Mouse (Mus musculus): Measurements from ENCODE around the gene Vps4a. TPM values are rescaled to one million over a fixed set of nuclear protein-coding genes. Genes with fewer than 3 reads are reported as not detected.

Gene Vps4a
- total and polyA plus RNA-seq, 3 experiments, result 38.1 to 43.2 TPM; not detected in 1

DNA sequence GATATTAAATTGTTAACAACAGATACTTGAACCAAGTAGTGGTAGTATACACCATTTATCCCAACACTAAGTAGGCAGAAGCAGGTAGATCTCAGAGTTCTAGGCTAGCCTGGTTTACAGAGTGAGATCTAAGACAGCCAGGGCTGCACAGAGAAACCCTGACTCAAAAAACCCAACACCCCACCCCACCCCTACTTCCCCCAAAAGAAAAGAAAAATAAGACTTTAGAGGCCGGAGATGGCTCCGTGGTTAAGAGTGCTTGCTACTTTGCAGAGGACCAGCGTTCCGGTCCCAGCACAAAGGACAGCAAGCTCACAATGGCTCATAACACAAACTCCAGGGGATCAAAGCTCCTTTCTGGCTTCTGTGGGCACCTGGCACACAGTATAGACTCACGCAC, 55.0 kb downstream of the Vps4a start:
- peaks cover 0 to 13% of the 10 kb centered on the region in 2 experiments; a peak in 2 of 4 replicates for H3K36me3 ChIP-seq (ENCODE audit: control insufficient read depth in 1 of 2, insufficient read depth in 2 of 2, low read length in 2 of 2)

DNA sequence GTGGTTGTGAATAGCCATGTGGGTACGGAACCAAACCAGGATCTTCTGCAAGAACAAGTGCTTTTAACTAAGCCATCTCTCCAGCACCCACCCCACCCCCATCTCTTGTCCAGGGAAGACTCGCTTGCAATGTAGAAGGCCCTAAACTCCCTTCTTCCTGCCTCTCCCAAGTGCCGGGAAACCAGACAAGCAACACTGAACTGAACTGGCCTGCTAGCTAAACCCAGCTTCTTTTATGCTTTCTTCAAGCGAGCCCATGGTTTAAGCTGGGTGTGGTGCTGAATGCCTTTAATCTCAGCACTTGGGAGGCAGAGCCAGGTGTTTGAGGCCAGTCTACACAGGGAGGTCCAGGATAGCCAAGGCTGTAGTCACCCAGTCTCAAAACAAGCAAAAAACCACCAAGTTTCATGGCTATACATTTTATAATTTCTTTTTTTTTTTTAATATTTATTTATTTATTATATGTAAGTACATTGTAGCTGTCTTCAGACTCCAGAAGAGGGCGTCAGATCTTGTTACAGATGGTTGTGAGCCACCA, 57.6 kb downstream of the Vps4a start:
- TF ChIP-seq TCF12 (IDR thresholded peaks at IDR 0.05; ENCODE audit: low read depth, low read length), result no peak
- TF ChIP-seq GABPA (IDR thresholded peaks at IDR 0.05; ENCODE audit: low read depth, low read length), result no peak
- no peak for TF ChIP-seq ELF1 (IDR thresholded peaks at IDR 0.05; ENCODE audit: low read depth, low read length)
- no peak for TF ChIP-seq TAL1 (IDR thresholded peaks at IDR 0.05; ENCODE audit: low read length)
- no peak for TF ChIP-seq ETS1 (IDR thresholded peaks at IDR 0.05; ENCODE audit: low read depth, low read length)
- TF ChIP-seq MYB (IDR thresholded peaks at IDR 0.05; ENCODE audit: low read depth, low read length), result no peak
- no peak for TF ChIP-seq NELFE (IDR thresholded peaks at IDR 0.05; ENCODE audit: low read depth, low read length)
- no peak for TF ChIP-seq USF2 (IDR thresholded peaks at IDR 0.05; ENCODE audit: borderline replicate concordance in 1 of 2, insufficient read depth in 1 of 2, low read depth in 1 of 2, low read length in 2 of 2)
- TF ChIP-seq GATA1 (IDR thresholded peaks at IDR 0.05; ENCODE audit: low read depth, low read length), result no peak
- no peak for TF ChIP-seq POLR2A (IDR thresholded peaks at IDR 0.05; ENCODE audit: control insufficient read depth in 1 of 2, insufficient read depth in 1 of 2, low read depth in 1 of 2, low read length in 2 of 2, poor library complexity in 1 of 2)
- TF ChIP-seq CHD2 (IDR thresholded peaks at IDR 0.05; ENCODE audit: low read length), result no peak
- TF ChIP-seq ZKSCAN1 (IDR thresholded peaks at IDR 0.05; ENCODE audit: low read depth, low read length), result no peak
- TF ChIP-seq KAT2A (conservative IDR thresholded peaks at IDR 0.05; ENCODE audit: low read depth, low read length), result no peak
- no peak for TF ChIP-seq POLR2AphosphoS2 (IDR thresholded peaks at IDR 0.05; ENCODE audit: low read length)
- TF ChIP-seq NRF1 (IDR thresholded peaks at IDR 0.05; ENCODE audit: insufficient read depth, low read depth, low read length, poor library complexity, severe bottlenecking), result no peak
- TF ChIP-seq RCOR1 (IDR thresholded peaks at IDR 0.05; ENCODE audit: low read depth, low read length), result no peak
- TF ChIP-seq JUND (IDR thresholded peaks at IDR 0.05; ENCODE audit: low read depth, low read length), result no peak
- no peak for TF ChIP-seq USF1 (IDR thresholded peaks at IDR 0.05; ENCODE audit: low read depth, low read length)
- H3K9ac ChIP-seq (ENCODE audit: control insufficient read depth, low read depth, low read length, poor library complexity, severe bottlenecking), result no peak overlapping the region
- peaks cover 13% of the 10 kb centered on the region for H3K79me2 ChIP-seq (ENCODE audit: control insufficient read depth, insufficient read depth, low read length, poor library complexity)
- H3K4me3 ChIP-seq (ENCODE audit: control insufficient read depth in 1 of 2, insufficient read depth in 1 of 2, low read depth in 2 of 2, low read length in 2 of 2), result no peak overlapping the region
- no peaks in the 10 kb centered on the region for H3K9me3 ChIP-seq (replicated peaks; ENCODE audit: insufficient read depth, low read length)
- H3K36me3 ChIP-seq (ENCODE audit: control insufficient read depth in 1 of 2, insufficient read depth in 2 of 2, low read length in 2 of 2), result peaks cover under 1 to 15% of the 10 kb centered on the region in 2 experiments; a peak in 2 of 4 replicates
- H3K27me3 ChIP-seq (ENCODE audit: control insufficient read depth in 1 of 2, insufficient read depth in 2 of 2, low read length in 2 of 2), result no peaks in the 10 kb centered on the region
- no peak overlapping the region for H3K27ac ChIP-seq (ENCODE audit: control insufficient read depth, low read depth, low read length)
- H3K4me1 ChIP-seq (ENCODE audit: control insufficient read depth in 1 of 2, insufficient read depth in 2 of 2, low read length in 2 of 2), result no peaks in the 10 kb centered on the region
- DNase-seq (ENCODE audit: low read depth, low spot score), result no peak

More for the DNA sequence above, 55.0 kb downstream of the Vps4a start:
- DNase-seq (ENCODE audit: low read depth, low spot score), result no peak
- Histone ChIP-seq H3K4me3 (ENCODE audit: control insufficient read depth in 1 of 2, insufficient read depth in 1 of 2, low read depth in 2 of 2, low read length in 2 of 2) (no peak overlapping the region), H3K9me3 (replicated peaks; ENCODE audit: insufficient read depth, low read length) (no peaks in the 10 kb centered on the region), H3K27me3 (ENCODE audit: control insufficient read depth in 1 of 2, insufficient read depth in 2 of 2, low read length in 2 of 2) (no peaks in the 10 kb centered on the region), H3K79me2 (ENCODE audit: control insufficient read depth, insufficient read depth, low read length, poor library complexity) (peaks cover 3% of the 10 kb centered on the region), H3K27ac (ENCODE audit: control insufficient read depth, low read depth, low read length) (no peak overlapping the region), H3K4me1 (ENCODE audit: control insufficient read depth in 1 of 2, insufficient read depth in 2 of 2, low read length in 2 of 2) (no peaks in the 10 kb centered on the region), H3K9ac (ENCODE audit: control insufficient read depth, low read depth, low read length, poor library complexity, severe bottlenecking) (no peak overlapping the region)
- TF ChIP-seq BHLHE40 (IDR thresholded peaks at IDR 0.05; ENCODE audit: borderline replicate concordance, low read depth, low read length), result no peak
- TF ChIP-seq MYC (IDR thresholded peaks at IDR 0.05; ENCODE audit: low read depth, low read length), result no peak
- TF ChIP-seq GATA1 (IDR thresholded peaks at IDR 0.05; ENCODE audit: low read depth, low read length), result no peak
- TF ChIP-seq TAL1 (IDR thresholded peaks at IDR 0.05; ENCODE audit: low read length), result no peak
- no peak for TF ChIP-seq CTCF (IDR thresholded peaks at IDR 0.05 in 2 of 3, conservative IDR thresholded peaks at IDR 0.05 in 1 of 3; ENCODE audit: control insufficient read depth in 1 of 3, insufficient read depth in 1 of 3, low read depth in 2 of 3, low read length in 3 of 3, poor library complexity in 1 of 3, severe bottlenecking in 1 of 3)
- no peak for TF ChIP-seq GABPA (IDR thresholded peaks at IDR 0.05; ENCODE audit: low read depth, low read length)
- no peak for TF ChIP-seq MAFK (IDR thresholded peaks at IDR 0.05; ENCODE audit: borderline replicate concordance, low read depth, low read length)
- TF ChIP-seq POLR2AphosphoS5 (IDR thresholded peaks at IDR 0.05; ENCODE audit: borderline replicate concordance, low read depth, low read length), result no peak
- TF ChIP-seq SIN3A (IDR thresholded peaks at IDR 0.05; ENCODE audit: low read length), result no peak
- no peak for TF ChIP-seq MYB (IDR thresholded peaks at IDR 0.05; ENCODE audit: low read depth, low read length)

Measured in MEL (cell line).